Mouse (Mus musculus) ES-Bruce4 (cell line): ENCODE measurements around the gene Uchl4.

Experiments used
- CTCF ChIP-seq: IDR thresholded peaks from one replicate; pipeline ENCODE4 v1.8.1; 2011; ENCODE audit warnings: low read depth, low read length
- POLR2A ChIP-seq: IDR thresholded peaks from one replicate; pipeline ENCODE4 v1.8.1; 2011; ENCODE audit warnings: low read length; ENCODE audit not compliant: insufficient read depth

GRCm38 (mm10) chr9:64281781-64282178, 46.8 kb downstream of the Uchl4 start:
- TF ChIP-seq CTCF = no peak
- TF ChIP-seq POLR2A = no peak
